Mouse (Mus musculus) brain, embryonic 14.5 days (tissue): ENCODE results near the gene Ptgds. TPM values are rescaled to one million over a fixed set of nuclear protein-coding genes. Genes with fewer than 3 reads are reported as not detected.

Source experiments
- DNase-seq: peaks from one replicate; pipeline ENCODE4 v3.0.0-alpha.2; 2011; ENCODE audit warnings: low read depth
- CTCF ChIP-seq: fragments of 200-500 bp; IDR thresholded peaks from 2 replicates; pipeline ENCODE4 v1.5.1; 2012; ENCODE audit warnings: inconsistent platforms, mild to moderate bottlenecking, moderate library complexity, borderline replicate concordance; ENCODE audit not compliant: insufficient read depth, insufficient read length; ENCODE audit errors: extremely low read depth
- POLR2A ChIP-seq: fragments of 200-500 bp; IDR thresholded peaks from 2 replicates; pipeline ENCODE4 v1.6.1; 2012; ENCODE audit warnings: mild to moderate bottlenecking, inconsistent platforms, borderline replicate concordance; ENCODE audit not compliant: poor library complexity, insufficient read depth, insufficient read length, severe bottlenecking; ENCODE audit errors: extremely low read depth
- polyA plus RNA-seq: library from polyadenylated mRNA; depleted of rRNA; stranded (reverse); fragments of >200 nt; gene quantifications from 2 replicates; pipeline ENCODE4 v1.2.3, GENCODE M21; 2012

The Ptgds gene
- polyA plus RNA-seq, 1 experiment = 60.4 TPM

DNA sequence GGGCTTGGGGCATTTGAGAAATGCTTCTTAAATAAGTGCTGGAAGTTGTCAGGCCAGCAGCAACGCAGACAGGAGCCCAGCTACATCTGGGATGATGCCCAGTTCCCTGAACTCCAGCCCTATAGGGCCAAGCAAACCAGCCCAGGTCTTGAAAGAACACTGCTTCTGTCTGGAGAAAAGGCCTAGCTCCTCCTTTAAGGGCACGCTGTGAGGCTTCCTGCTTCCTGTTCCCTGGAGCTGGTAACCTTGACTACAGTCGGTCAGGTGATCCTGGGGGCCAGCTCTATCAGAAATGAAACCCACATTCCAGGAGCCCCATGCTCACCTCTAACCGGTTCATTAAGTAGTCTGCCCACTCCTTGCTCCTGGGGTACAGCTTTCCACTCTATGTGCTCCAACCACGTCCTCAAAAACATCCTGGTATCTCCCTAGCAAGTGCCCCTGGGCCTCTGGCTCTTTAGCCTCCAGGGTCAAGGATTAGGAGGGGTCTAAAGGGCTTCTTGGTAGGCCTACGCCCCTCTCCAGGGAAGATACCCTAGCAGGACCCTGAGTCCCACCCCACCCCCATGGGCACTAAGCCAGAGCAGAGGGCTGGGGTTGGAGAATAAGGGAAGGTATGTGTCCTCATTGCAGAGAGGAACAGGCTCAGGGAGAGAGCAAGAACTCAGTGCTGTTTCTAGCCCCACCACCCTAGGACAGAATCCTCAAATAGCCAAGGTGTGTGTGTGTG, 28.2 kb upstream of the Ptgds start:
- DNase-seq = no peak
- TF ChIP-seq CTCF (no peak), POLR2A (no peak)

DNA sequence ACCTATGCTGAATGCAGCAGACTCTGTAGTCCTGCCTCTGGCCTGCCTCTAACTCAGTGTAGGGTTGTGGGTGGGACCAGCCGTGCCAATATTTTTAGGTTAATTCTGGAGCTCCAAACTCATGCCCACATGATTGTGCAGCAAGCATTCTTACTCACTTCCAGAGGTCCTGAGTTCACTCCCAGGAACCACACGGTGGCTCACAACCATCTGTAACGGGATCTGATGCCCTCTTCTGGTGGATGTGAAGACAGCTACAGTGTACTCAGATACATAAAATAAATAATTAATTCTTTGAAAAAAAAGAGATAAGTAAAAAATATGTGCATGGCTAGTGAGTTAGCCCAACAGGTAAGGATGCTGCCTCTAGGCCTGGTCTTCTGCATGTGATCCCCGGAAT, 26.6 kb upstream of the Ptgds start:
- peak; percentile 39; the same call in 1 of the 2 replicates for TF ChIP-seq CTCF
- no peak for TF ChIP-seq POLR2A
- DNase-seq = peak; percentile 54

DNA sequence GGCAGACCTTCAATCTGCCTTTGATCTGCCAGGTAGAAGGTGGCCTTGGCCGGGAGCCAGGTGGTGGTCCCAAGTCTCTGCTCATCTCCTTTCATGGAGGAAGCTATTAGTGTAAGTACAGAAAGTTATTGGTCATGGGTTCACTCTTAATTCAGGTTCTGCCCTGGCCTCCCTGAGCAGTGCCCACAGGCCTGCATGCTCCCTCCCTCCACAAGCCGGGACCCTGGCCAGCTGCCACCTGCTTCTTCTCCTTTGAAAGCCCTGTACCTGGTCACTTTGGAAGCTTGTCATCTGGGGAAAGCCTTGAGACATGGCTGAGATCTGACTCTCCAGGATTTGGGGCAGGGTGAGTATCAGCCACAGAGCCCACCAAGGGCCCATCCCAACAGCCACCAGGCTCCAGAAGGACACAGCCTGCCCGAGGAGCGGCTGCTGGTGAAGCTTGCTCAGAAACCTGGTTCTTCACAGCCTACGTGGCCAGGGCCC, 23.7 kb upstream of the Ptgds start, which contains the start of gene Lcn12:
TSS of gene Lcn12 (minus strand) at position 436 of the 486 bp plus-strand sequence.
- DNase-seq = no peak
- TF ChIP-seq POLR2A = no peak
- no peak for TF ChIP-seq CTCF

DNA sequence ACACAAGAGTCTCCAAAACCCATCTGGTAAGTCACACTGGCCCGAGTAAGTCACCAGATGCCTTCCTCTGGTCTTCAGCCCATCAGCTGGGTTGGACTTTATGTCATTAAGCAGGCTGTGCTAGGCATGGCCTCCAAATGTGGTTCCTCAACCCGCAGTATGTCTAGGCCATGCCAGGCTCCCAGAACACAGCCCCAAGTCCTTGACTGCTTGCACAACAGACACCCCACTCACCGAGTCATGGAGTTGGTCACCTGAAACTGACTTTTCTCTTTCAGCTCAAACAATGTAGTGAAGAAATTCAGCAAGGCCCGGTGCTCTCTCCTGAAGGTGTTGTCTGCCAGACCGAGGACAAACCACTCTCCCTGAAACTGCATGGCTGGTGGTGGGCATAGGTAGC, 23.1 kb upstream of the Ptgds start:
- TF ChIP-seq POLR2A (no peak), CTCF (no peak)
- no peak for DNase-seq

DNA sequence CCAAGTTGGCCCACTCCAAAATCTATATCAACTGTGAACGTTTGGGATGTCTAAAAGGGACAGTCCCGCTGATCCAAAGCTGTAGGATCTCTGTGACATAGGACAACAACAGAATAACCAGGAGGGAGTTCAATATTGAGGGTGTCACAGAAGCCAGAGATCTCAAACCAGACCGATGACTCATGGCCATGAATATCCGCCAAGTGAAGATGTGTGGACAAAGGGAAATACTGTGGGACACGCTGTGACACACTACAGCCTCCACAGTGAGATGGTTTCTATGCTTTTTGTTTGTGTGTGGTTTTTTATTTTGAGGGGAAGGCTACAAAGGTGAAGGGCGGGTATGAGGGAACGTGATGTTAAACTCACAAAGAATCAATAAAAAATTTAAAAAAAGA, 18.8 kb upstream of the Ptgds start:
- no peak for DNase-seq
- TF ChIP-seq CTCF = no peak
- no peak for TF ChIP-seq POLR2A

DNA sequence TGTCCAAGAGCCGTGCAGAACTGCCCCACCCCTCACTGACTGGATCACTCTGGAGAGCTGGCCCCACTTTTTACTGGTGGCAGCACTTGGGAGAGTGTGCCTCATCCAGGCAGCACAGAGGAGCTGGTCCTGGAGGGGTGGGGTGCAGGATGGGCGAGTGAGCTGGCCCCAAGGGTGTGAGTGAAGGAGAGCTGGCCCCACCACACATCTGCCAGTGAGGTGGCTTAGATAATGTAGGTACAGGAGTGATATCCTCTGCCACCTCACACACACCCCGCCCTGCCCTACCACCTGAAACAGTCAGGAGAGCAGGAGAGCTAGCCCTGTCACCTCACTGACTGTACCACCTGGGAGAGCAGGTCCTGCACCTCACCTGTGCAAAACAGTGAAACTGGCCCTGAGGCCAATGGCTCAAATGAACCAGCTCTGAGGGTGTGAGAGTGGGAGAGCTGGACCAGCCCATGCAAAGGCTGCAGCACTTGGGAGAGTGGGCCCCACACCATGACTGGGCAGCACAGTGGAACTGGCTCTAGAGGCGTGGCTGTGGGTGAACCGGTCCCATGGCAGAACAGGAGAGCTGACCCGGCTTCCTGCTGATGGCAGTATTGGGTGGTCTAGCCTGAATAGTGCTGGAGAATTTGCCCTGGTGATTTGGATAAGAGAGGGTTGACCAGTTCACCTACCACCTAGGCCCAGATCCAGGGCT, 18.3 kb upstream of the Ptgds start:
- TF ChIP-seq POLR2A (no peak), CTCF (no peak)
- no peak for DNase-seq

DNA sequence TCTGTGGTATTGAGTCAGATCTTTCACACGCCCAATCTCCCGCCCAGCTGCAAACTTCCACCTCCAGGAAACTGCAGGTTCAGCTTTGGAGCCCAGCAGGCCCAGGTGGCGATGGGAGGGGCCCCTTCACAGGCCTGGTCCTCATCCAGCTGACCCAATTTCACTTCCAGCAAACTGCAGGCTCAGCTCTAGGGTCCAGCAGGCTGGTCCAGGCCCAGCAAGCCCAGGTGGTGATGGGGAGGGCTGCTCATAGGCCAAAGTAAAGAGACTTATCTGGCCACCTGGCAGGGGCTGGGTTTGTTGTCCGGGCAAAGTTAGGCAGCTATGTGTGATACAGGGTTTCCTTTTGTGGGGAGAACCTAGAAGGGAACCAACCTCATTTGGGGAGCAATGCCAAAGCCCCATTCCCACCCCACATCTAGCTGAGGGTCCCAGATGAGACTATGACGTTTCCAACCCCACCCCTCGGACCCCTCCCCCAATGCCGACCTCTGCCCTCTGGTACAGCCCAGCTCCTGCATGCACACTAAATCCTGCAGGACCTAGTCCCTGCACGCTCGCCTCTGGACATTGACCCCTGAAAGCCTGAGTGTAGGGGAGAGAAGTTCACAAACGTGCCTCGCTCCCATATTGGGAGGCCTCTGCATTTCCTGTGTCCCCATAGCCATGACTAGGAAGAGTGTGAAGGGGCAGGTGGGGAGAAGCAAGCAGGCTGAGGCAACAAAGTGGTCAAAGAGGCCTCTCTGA, 15.2 kb upstream of the Ptgds start:
- TF ChIP-seq POLR2A (no peak), CTCF (no peak)
- no peak for DNase-seq

DNA sequence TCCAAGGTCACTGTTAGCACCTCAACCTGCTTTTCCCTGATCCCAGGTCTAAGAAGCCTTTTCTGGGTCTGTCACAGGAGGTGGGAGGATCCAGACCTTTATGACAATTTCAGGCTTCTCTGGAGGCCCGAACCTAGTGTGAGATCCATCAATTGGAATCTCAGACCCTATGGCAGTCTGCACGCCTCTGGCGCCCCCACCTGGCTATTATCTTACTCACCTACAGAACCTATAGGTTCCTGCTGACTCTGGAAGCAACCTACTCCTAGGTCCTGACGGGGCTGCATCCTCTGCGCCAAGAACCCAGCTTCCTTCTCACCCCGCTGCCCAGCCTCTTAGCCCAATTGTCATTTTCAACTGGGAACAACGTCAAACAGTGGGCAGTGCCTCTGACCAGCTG, 13.1 kb upstream of the Ptgds start:
- peak; percentile 43 for DNase-seq
- TF ChIP-seq POLR2A (no peak), CTCF (peak; percentile 41; the same call in 1 of the 2 replicates)

DNA sequence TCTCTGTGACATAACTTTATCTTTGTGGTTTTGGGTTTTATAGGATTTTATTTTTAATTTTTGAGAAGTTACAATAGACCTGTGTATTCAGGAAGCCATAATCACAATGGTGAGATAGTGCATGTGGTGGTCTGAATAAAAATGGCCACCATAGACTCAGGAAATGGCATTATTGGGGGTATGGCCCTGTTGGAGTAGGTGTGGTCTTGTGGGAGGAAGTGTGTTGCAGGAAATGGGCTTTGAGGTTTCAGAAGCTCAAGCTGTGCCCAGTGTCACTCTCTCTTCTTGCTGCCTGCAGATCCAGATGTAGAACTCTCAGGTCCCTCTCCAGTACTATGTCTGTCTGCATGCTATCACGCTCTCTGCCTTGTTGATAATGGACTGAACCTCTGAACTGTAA, 10.7 kb upstream of the Ptgds start:
- DNase-seq = no peak
- TF ChIP-seq CTCF = no peak
- TF ChIP-seq POLR2A = no peak

DNA sequence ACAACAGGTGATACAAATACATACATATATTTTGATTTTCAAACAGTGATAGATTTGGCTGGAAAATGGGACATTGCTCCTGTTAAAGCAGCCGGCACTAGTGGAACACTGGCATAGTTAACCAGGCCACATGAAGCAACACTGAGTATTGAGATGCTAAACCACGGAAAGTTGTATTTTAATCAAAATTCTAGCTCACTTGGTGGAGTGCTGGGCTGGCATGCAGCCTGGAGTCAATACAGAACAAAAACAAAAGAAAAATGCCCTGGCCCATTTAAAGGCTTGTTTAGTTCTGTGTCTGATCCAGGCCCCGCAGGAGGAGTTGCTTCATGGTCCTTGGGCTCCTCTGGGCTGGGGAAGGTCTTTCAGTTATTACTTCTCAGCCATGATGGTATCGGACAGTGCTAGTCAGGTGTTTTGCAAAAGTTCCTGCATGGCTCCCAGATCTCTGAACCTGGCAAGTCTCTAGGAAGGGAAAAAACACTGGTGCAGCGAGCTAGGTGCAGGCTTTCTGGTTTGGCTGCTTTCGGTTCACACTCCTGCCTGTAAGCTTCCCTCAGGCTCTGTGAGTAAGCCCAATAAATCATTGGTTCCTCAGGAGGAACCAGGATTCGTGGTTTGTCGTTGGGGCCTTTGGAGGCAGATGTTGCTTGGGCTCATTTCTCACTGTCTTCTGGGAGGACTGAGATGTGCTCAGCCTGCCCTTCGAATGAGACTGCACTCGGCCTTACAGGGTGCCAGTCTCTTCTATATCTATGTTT, 9.9 kb upstream of the Ptgds start:
- DNase-seq = no peak
- TF ChIP-seq CTCF (no peak), POLR2A (no peak)

DNA sequence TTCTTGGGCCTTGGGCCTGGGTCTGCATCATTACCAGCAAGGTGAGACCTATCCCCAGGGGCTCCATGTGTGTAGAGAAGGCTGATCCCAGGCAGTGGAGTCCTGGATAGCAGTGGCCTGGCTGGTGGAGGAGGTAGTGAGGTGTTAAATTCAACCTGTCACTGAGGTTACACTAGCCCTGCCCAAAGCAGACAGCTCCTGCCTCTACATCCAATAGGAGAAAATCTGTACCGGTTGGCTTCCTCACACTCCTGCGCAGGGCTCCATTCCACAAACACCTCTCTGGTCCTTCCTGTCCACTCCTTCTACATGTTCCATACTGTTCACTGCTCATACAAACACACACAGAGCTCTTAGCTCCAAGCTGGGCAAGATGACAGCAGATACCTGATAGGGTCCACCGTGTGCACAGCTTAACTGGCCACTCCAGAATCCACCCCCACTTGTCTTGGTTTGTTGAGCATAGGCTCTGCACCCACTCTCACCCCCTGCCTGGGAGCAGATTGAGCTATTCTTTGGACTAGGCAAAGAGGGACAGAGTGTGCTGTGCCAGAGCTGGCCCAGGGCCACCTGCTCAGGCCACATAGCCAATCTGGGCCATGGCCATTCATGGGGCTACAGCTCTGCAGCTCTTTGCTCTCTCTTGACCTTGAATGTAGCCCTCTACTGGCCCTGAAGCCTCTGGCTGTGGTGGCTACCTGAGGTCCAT, 8.3 kb upstream of the Ptgds start:
- TF ChIP-seq CTCF (no peak), POLR2A (no peak)
- no peak for DNase-seq
